Mouse (Mus musculus) adrenal gland, adult (tissue): ENCODE measurements around the gene Cep104.

Source experiments
- DNase-seq, 2 experiments: peaks; one replicate each; pipeline ENCODE4 v3.0.0; 2022 to 2023; ENCODE audit warnings: low spot score in 1 of 2; ENCODE audit not compliant: inconsistent age in 2 of 2

The Cep104 gene

DNA sequence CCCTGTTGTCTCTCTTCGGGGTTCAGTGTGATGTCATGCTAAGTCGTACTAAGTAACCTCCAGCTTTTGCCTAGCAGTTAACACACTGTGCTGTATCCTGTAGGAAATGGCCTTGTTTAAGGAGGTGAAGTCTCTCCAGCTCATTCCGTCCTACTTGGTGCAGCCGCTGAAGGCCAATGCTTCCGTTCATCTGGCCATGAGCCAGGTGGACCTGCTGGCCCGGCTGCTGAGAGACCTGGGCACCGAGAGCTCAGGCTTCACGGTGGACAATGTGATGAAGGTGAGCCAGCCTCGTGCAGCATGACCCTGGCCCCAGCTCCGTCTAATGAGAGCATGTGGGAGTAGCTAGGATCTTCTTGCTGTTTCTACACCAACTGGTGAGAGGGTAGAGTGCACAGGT, 17.7 kb downstream of the Cep104 start:
- DNase-seq, result peak; percentile 30 to 53

DNA sequence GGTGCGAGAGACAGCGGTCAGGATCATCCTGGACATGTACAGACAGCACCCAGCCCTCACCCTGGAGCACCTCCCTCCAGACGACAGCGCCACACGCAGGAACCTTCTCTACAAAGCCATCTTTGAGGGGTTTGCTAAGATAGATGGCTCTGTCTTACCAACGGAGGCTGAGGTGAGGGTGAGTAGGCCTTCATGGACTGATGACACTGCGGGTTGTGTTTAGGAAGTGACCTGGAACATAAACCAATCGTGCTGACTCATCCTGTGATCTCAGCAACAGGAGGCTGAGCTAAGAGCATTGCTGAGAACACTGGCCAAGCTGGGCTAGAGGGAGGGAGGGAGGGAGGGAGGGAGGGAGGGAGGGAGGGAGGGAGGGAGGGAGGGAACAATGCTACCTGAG, 18.5 kb downstream of the Cep104 start:
- DNase-seq, result no peak

DNA sequence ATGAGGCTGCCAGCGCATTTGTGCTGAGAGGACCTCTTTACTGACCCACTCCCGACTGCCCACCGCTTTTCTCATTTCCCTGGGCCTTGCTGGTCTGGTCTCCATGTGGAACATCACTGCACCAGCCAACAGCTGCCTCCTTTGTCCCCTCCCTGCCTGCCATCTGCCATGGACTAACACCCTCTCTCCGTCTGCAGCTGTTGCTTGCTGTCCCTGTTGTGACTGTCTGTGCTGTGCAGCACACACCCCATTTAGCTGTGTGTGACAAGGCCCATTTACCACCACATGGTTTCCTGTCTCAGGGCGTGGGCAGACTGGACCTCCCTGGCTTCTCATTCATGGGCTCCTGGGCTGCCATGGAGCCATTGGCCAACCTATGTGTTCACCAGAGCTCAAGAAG, 30.5 kb downstream of the Cep104 start:
- DNase-seq, result no peak

DNA sequence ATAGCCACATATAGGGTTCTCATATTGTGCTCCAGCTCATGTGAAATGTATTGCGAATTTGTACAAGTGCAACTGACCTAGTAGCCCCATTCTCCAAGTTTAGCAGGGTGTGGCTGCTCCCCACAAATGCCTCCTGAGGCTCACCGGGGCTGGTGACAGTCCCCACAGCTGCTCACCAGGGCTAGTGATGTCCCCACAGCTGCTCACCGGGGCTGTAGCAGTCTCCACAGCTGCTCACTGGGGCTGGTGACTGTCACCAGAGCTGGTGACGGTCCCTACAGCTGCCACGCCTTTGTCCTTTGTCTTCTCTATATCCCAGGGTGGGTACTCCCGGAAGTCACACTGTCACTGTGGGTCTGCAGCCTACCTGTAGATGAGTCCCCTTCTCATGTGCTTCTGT, 31.3 kb downstream of the Cep104 start:
- no peak for DNase-seq

DNA sequence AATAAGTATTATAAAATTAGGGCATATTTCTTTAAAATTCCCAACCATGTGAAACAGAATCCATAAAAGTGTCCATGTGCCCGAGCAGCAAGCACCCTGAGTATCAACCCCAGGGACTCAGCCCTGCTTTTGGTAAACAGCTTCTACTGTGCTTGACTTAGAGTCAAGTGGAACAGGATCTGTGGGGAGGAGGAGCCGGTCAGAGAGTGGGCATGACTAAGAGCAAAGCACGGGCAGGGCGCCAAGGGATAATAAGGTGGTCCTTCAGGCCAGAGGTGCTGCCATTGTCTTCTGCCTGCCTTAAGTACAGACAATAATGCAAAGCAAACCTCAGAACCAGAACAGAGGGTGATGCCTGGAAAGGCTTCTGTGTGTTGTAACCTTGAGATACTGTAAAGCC, 32.8 kb downstream of the Cep104 start:
- peak in 1 of 2 experiments; percentile 52 for DNase-seq

DNA sequence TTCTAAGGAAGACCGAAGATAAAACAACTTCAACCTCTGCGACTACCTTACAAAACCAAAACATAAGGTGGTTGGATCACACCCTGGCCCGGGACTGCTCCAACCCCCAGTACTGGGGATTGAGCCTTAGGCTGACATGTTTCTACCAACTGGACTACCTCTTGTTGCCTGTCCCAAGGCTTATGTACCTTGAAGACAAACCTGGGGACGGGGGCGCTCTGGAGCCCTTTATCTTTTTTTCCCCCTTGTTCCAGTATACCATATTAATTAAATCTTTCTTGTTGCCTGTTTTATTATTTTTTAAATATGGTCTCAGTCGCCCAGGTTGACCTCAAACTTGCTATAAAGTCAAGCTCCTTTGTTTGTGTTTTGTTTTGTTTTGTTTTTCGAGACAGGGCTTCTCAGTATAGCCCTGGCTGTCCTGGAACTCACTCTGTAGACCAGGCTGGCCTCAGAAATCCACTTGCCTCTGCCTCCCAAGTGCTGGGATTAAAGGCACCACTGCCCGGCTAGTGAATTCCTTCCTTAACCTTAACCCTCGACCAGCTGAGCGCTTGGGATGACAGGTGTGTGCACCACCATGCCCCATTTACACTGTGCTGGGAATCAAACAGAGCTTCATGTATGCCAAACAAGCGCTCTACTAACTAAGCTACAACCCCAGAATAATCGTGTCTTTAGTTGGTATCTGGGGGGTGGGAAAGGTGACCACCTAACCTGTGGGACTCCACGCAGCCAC, 36.1 kb downstream of the Cep104 start:
- DNase-seq, result no peak

DNA sequence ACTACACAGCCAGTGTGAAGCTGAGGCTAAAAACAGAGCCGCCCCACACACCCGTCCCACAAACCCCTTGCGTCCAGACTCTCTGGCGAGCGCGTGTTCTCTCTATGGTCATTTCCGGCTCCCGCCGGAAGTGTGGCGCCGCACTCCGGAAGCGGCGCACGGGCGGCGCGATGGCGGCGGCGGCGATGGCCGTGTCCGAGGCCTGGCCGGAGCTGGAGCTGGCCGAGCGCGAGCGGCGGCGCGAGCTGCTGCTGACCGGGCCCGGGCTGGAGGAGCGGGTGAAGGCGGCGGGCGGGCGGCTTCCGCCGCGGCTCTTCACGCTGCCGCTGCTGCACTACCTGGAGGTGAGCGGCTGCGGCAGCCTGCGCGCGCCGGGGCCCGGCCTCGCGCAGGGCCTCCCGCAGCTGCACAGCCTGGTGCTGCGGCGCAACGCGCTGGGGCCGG, 36.7 kb downstream of the Cep104 start, which contains the start of gene Lrrc47:
Gene Lrrc47 (plus strand): TSS at position 86 of the 444 bp plus-strand sequence.
- DNase-seq, result peak; percentile 89 to 95

DNA sequence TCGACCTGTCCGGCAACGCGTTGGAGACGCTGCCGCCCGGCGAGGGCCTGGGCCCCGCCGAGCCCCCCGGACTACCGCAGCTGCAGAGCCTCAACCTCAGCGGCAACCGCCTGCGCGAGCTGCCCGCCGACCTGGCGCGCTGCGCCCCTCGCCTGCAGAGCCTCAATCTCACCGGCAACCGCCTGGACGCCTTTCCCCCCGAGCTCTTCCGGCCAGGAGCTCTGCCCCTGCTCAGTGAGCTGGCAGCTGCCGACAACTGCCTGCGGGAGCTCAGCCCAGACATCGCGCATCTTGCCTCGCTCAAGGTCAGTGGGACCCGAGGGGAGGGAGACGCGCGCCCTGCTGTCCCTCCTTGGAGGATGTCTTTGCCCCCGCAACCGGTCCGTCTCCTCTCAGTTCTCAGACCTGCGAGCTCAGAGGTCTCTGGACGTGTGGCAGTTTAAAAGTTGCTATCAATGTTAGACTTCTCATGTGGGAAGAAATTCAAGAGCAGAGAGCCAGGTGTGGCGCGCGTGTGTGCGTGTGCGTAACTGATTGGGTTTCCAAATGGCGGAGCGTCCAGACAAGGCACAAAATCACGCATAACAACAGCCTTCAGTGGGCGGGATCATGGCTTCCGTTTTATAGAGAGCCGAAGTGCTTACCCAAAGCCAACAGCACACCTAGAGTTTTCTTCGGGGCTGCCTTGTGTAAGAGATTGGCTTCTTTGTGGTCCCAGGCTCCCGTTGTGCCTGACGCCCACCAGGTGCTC, 37.3 kb downstream of the Cep104 start:
- DNase-seq, result peak; percentile 43 to 67

DNA sequence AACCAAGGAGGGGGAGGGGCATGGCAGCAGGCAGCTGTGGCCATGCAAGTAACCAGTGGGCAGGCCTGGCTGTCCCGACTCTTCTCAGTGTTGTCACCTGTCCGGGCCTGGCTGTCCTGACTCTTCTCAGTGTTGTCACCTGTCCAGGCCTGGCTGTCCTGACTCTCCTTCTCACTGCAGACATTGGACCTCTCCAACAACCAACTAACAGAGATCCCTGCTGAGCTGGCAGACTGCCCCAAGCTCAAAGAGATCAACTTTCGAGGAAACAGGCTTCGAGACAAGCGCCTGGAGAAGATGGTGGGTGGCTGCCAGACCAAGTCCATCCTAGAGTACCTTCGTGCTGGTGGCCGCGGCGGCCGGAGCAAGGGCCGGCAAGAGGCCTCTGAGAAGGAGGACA, 40.5 kb downstream of the Cep104 start:
- DNase-seq, result no peak

DNA sequence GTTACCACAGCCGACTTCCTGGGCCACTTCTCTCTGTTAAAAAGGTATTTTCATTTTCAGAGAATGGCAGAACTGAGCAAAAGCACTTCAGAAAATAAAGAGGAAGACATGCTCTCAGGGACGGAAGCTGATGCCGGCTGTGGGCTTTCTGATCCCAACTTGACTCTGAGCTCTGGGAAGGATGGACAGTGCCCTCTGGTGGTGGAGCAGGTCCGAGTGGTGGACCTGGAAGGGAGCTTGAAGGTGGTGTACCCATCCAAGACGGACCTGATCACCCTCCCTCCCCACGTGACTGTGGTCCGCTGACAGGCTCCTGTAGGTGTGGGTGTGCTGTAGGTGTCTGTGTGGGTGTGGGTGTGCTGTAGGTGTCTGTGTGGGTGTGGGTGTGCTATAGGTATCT, 44.6 kb downstream of the Cep104 start:
- DNase-seq, result peak; percentile 46 to 84

DNA sequence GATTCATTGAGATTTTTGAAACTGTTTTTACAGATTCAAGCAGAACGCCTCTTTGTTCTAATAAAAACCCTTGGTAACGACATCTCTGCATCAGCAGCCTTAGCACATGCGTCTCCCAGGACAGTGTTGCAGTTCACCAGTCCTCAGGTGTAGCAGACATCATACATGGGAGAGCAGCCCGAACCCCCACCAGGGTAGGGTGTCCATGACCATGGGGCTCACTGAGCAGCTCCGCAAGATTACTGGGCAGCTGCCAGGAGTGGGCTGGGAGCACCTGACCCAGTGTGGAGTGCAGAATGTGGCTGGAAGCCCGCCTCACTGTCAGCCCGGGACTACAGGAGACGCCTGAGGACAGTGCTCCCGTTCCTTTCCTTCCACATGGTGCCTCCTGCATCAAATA, 46.4 kb downstream of the Cep104 start:
- DNase-seq, result peak in 1 of 2 experiments; percentile 33

DNA sequence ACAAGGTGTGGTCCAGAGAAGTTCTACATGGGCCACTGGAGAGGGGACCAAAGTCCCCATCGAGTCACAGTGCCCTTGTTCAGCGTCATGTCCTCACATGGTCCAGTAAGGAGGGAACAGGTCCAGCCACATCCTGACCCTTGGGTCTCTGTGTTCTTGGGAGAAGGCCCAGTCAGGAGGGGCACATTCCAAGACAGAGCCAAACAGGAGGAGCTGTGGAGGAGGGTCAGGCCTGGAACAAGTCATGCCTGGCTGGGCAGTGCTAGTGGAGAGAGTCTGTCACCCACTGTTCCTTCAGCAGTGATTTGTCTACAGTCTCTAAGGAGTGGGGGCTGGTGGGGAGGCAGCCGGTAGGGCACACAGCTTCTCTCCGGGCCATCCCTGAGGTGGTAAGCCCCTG, 47.4 kb downstream of the Cep104 start:
- peak; percentile 57 to 58 for DNase-seq

DNA sequence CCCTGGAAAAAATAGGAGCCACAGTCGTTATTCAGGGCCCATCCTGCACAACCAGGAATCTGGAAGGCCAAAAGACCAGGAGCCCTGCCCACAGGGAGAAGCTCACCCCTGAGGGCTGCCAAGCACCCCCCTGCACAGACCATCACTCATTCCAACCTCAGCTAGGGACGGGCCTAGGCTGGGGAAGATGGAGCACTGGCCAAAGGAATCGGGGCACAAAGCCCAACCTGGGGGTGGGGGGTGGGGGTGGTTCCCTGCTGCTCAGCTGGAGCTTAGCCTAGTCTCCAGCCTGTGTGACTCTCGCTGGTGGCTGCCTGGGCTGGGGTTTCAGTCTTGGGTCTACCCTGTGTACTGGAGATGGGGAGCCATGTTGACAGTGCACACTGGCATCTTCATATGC, 47.9 kb downstream of the Cep104 start:
- DNase-seq, result no peak

DNA sequence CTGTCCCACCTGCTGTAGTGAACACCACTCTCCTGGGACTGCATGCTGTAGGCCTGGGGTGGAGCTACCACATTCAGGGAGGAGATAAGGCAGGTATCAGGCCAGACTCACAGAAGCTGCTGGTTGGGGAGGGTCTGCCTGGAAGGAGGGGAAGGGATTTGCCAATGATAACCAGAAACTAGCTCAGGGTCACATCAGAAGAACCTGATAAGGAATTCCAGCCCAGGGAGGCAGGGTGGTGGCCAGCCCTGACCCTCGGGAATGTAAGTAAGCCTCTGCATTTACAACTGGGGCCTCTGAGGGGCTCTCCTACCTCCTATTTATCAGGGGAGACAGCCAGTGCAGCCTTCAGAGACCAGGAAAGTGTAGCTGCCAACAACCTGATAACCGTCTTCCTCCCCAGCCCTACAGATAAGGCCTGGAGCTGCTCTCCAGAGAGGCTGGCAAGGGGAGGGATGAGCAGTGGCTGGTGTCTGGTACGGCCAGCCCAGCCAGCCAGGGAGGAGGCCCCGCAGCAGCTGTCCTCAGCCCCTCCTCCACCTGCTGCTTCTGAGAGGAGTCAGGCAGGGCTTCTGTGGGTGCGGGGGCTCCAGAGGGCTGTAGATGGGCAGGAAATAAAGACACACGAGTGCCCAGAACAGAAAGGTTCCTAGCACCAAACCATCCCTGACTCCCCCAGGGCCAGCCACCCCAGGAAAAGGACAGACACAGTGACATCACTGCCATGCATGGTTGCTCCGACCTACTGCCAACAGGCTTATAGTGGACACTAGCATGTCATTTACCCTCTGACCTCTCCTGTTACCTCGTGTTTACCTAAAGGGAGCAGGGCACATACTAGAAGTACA, 49.0 kb downstream of the Cep104 start:
- peak; percentile 39 to 64 for DNase-seq

DNA sequence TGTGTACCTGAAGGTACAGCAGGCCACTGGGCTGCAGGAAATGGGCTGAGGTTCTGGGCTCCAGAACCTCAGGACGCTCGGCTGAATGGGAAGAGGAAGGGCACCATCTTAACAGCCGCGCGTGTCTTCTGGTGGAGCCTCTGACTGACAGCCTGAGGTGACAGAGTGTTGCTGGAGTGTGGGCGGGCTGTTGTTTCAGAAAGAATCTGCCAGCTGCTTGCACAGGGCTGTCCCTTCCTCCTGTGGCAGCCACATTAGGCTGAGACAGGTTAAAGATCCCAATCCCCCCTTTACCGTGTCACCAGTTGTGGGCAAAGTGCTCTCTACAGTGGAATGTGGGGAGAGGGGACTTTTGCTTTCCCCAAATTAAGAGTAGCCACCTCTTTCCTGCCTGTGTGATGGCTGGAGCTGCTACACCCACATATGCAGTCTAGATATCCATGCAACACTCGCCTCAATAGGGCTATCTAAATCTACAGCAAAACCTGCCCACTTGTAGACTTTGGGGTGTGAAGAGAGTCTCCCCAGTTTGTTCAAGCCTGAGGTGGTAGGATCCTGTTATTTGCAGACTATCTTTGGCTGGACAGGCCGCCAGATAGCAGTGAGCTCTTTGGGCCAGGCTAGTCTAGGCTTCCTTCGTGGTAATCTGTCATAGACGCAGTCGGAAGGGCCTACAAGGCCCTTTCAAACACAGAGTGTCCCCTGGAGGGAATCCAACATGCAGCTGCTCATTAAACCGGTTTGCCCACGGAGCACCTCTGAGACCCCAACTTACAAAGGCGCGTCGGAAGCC, 49.9 kb downstream of the Cep104 start:
- peak; percentile 53 to 79 for DNase-seq

DNA sequence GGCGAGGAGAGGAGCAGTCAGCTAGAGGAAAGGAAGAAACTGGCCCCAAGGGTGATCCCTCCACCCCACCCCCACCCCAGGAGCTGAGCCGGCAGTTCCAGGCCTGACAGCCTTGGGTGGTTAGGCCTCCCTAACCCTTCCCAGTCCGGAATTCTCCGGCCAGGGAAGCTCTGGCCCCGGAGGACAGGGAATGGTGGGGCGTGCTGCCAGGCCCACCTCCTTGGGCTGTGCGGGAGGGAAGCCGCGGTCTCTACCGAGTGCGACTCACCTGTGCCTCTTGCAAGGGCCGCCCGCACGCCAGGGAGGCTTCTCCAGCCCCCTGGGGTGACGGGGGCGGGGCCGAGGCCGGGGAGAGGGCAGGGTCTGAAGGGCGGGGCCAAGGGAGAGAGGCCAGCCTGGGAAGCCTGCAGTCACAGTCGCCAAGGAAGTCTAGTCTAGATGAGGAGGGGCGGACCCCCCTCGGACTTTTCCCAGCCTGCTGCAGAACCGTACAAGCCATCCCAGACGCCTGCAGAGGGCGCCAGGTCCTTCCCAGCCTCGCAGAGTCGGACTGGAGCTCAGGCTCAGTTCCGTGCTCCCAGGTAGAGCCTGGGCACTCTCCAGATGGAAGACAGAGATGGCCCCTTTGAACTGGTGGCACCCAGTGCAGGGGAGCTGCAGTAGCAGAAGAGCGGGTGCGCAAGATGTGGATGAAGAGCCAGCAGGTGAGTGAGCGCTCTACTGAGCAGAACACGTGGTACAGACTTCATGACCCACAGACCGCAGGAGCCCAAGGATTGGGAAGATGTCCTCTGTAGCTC, 50.8 kb downstream of the Cep104 start, which contains the start of gene Smim1:
Gene Smim1 (minus strand): TSS at position 590 of the 800 bp plus-strand sequence.
- peak; percentile 88 to 95 for DNase-seq

DNA sequence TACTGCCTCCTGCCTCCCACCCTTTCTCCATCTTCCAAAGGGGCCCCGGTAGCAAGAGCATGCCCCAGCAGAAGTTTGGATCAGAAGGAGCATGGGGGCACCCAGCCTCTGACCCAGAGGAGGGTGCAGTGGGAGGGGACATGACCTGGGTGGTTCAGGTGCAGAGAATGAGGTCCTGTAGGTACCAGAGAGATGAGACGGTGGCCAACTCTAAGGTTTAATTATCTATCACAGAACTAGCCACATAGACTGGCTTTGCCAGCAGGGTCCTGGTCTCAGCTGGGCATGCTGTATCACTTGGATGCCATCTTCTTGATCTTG, 51.4 kb downstream of the Cep104 start:
- DNase-seq, result no peak

DNA sequence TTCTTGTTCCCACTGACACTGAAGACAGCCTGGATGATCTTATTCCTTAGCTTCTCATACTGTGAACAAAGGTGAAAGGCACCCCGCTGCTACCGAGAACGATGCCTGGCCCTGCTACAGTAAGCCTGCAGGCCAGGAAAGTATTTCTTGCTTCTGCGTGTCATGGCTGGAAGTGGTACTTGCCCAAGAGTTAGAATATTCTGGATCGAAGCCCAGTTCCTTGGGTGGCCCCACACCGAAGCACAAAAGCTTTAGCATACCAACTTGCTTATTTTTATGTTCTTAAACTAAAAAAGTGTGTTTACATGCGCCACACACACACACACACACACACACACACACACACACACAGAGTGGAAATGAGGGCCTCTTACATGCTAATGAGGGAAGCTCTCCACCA, 53.1 kb downstream of the Cep104 start:
- DNase-seq, result no peak

DNA sequence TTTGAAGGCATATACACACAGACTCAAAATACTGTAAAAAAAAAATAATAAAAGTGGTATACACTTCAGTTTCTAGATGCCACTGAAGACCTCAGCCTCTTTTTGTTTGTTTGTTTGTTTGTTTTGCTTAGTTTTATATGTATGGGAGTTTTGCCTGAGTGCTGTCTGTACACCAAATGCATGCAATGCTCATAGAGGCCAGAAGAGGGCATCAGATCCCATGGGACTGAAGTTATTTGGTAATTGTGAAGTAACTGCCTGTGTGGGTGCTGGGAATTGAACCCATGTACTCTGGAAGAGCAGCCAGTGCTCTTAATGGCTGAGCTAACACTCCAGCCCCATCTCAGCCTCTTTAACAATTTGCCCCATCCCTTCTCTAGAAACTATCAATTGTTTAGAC, 53.7 kb downstream of the Cep104 start:
- no peak for DNase-seq

DNA sequence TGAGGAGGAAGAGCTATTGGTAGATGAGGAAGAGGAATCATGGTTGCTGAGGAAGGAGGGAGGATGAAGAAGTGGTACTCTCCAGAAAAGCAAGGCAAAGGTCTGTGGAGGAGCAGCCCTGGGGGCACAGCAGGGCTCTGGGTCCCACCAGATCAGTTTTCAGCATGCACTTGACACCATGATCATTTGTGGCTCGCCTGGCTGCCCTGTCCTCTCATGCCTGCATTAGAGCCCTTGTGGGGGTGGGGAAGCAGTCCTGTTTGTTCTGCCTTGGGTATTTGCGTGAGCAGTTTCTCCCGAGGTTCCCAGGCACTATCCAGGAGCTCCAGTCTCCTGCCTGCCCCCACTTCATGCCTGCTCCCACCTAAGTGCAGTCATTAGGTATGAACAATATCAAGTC, 62.1 kb downstream of the Cep104 start:
- no peak for DNase-seq
